Mouse (Mus musculus): Measurements from ENCODE around the gene Btbd6. TPM values are rescaled to one million over a fixed set of nuclear protein-coding genes. Genes with fewer than 3 reads are reported as not detected.

Gene Btbd6
- 10 to 100 TPM; 12.7 to 13.5 TPM for total RNA-seq (2021)
- long read RNA-seq, experiment 1, transcript Btbd6-204 (4 exons, 2,085 nt) = major isoform, 5 of 9 reads
- long read RNA-seq, experiment 1, partial matches to known transcripts = 1 of 9 reads
- long read RNA-seq, experiment 1, other reads (novel, unspliced or antisense) = 0 of 9 reads
- long read RNA-seq, experiment 2, partial matches to known transcripts = 0 of 10 reads
- long read RNA-seq, experiment 2, other reads (novel, unspliced or antisense) = 0 of 10 reads

GRCm38 (mm10) chr12:112976371-112977073, at the start of gene Btbd6:
TSS of gene Btbd6 (plus strand) at chr12:112976482.
- intact Hi-C loops (cut with DNase I) = no loop called here
- peak; percentile 78 to 79 for DNase-seq

GRCm38 (mm10) chr12:112927265-112927664, 49.0 kb upstream of the Btbd6 start:
- DNase-seq = no peak
- intact Hi-C loops (cut with DNase I) = no loop called here

GRCm38 (mm10) chr12:112928401-112929241, 47.7 kb upstream of the Btbd6 start:
- DNase-seq = no peak
- intact Hi-C loops (cut with DNase I) = loop anchor here (2.0 kb wide), 1 partner anchor 52 kb away; no protein-coding TSS in a partner anchor

- DNase-seq = peak; percentile 62 to 73
- intact Hi-C loops (cut with DNase I) = loop anchor here (2.0 kb wide), 1 partner anchor 53 kb away; no protein-coding TSS in a partner anchor
Measured at GRCm38 (mm10) chr12:112929562-112930352, 46.5 kb upstream of the Btbd6 start, which contains the start of gene Jag2. TSS of gene Jag2 (minus strand) at chr12:112929776.

GRCm38 (mm10) chr12:112932647-112933046, 43.6 kb upstream of the Btbd6 start:
- intact Hi-C loops (cut with DNase I) = no loop called here
- DNase-seq = peak in 1 of 2 experiments; percentile 51

- intact Hi-C loops (cut with DNase I) = no loop called here
- DNase-seq = no peak
Measured at GRCm38 (mm10) chr12:112937906-112938305, 38.4 kb upstream of the Btbd6 start.

GRCm38 (mm10) chr12:112938366-112938765, 37.9 kb upstream of the Btbd6 start:
- DNase-seq = no peak
- intact Hi-C loops (cut with DNase I) = no loop called here

- intact Hi-C loops (cut with DNase I) = no loop called here
- DNase-seq = no peak
Measured at GRCm38 (mm10) chr12:112938873-112939565, 37.3 kb upstream of the Btbd6 start.

- intact Hi-C loops (cut with DNase I) = no loop called here
- DNase-seq = no peak
Measured at GRCm38 (mm10) chr12:112940238-112940637, 36.0 kb upstream of the Btbd6 start.

- DNase-seq = no peak
- intact Hi-C loops (cut with DNase I) = no loop called here
Measured at GRCm38 (mm10) chr12:112940710-112941109, 35.6 kb upstream of the Btbd6 start.

- DNase-seq = no peak
- intact Hi-C loops (cut with DNase I) = no loop called here
Measured at GRCm38 (mm10) chr12:112941156-112941775, 35.0 kb upstream of the Btbd6 start.

- intact Hi-C loops (cut with DNase I) = no loop called here
Measured at GRCm38 (mm10) chr12:112941776-112942713, 34.2 kb upstream of the Btbd6 start, which contains the start of gene Nudt14. TSS of gene Nudt14 (minus strand) at chr12:112942124.

GRCm38 (mm10) chr12:112943669-112944068, 32.6 kb upstream of the Btbd6 start:
- intact Hi-C loops (cut with DNase I) = no loop called here
- DNase-seq = no peak

More at GRCm38 (mm10) chr12:112941776-112942713, 34.2 kb upstream of the Btbd6 start, which contains the start of gene Nudt14:
- peak; percentile 63 to 77 for DNase-seq

GRCm38 (mm10) chr12:112947307-112947706, 29.0 kb upstream of the Btbd6 start:
- intact Hi-C loops (cut with DNase I) = loop anchor here (5.0 kb wide), 1 partner anchor 70 kb away; no protein-coding TSS in a partner anchor
- no peak for DNase-seq

GRCm38 (mm10) chr12:112950040-112950760, 26.1 kb upstream of the Btbd6 start:
- DNase-seq = peak; percentile 76 to 82
- intact Hi-C loops (cut with DNase I) = no loop called here

GRCm38 (mm10) chr12:112950761-112951129, 25.5 kb upstream of the Btbd6 start:
- intact Hi-C loops (cut with DNase I) = no loop called here
- no peak for DNase-seq
